In genomic region chr3:69701905-69702304, GRCm38 (mm10) we compare ENCODE assay signal across 15 mouse cellular contexts. TPM values are rescaled to one million over a fixed set of nuclear protein-coding genes. Genes with fewer than 3 reads are reported as not detected.
A peak's percentile ranks its signal among the peaks of the same experiment; 100 is the strongest.
DNase-seq lines count a peak whose midpoint lies in the region; ATAC-seq and TF ChIP-seq lines count a peak whose summit lies in the region.
"Had no signal": no experiment of that assay in that cellular context is flagged by ENCODE, and none has a peak within 500 bp of the region (broad histone marks: within the 10 kb centered on the region; RNA-seq: fewer than 3 reads in every experiment).

No protein-coding gene starts in this region.

- TF ChIP-seq CTCF in layer of hippocampus, adult 2 months (conservative IDR thresholded peaks at IDR 0.05) = peak; percentile 83
- peak in 1 of 2 experiments; percentile 80; a peak in 2 of 4 replicates for TF ChIP-seq CTCF in CH12.LX (conservative IDR thresholded peaks at IDR 0.05 in 1 of 2, IDR thresholded peaks at IDR 0.05 in 1 of 2; ENCODE audit: low read depth in 2 of 2, low read length in 2 of 2)

- H3K27ac ChIP-seq in layer of hippocampus, adult 2 months = no peak overlapping the region
- no peak overlapping the region for H3K27ac ChIP-seq in CH12.LX (ENCODE audit: insufficient read depth, low read depth)
- H3K27ac ChIP-seq: liver, embryonic 14.5 days; neural tube, embryonic 12.5 days had no signal

- H3K36me3 ChIP-seq in CH12.LX (replicated peaks in 1 of 2; ENCODE audit: control insufficient read depth in 1 of 2, insufficient read depth in 1 of 2, low read length in 1 of 2) = no peaks in the 10 kb centered on the region
- H3K36me3 ChIP-seq: neural tube, embryonic 12.5 days had no signal

- peak; percentile 29 for DNase-seq in cerebellum, adult 9-10 months
- DNase-seq in layer of hippocampus, adult 2 months (ENCODE audit: low spot score in 2 of 2) = peak in 1 of 2 experiments; percentile 21
- DNase-seq in layer of hippocampus, postnatal 14 days (ENCODE audit: low spot score in 2 of 2) = no peak
- peak; percentile 54 for DNase-seq in CH12.LX (ENCODE audit: extremely low read depth)
- DNase-seq in induced T-regulatory cell, adult 2 months (ENCODE audit: low read depth) = peak; percentile 63
- DNase-seq in urinary bladder, adult 2 months (ENCODE audit: low spot score) = no peak
- DNase-seq in kidney, postnatal 4 days = no peak
- DNase-seq: adrenal gland, postnatal 10 days; B cell, adult 2 months; gastrocnemius, postnatal 10 days; kidney, adult 11 months; spleen, adult 18-20 months had no signal

- no peak for ATAC-seq in cerebellum, adult (ENCODE audit: insufficient number of reproducible peaks, low FRiP score, low TSS enrichment)

- no peaks in the 10 kb centered on the region for H3K9me3 ChIP-seq in CH12.LX (replicated peaks; ENCODE audit: low read length)
- H3K9me3 ChIP-seq: neural tube, embryonic 12.5 days had no signal

- no peak overlapping the region for H3K4me3 ChIP-seq in layer of hippocampus, adult 2 months
- no peak overlapping the region for H3K4me3 ChIP-seq in CH12.LX (replicated peaks in 1 of 3; ENCODE audit: low read depth in 2 of 3, low read length in 2 of 3, poor library complexity in 1 of 3)
- H3K4me3 ChIP-seq: neural tube, embryonic 12.5 days had no signal

- H3K27me3 ChIP-seq in CH12.LX (replicated peaks) = no peaks in the 10 kb centered on the region
- H3K27me3 ChIP-seq: neural tube, embryonic 12.5 days had no signal

- TF ChIP-seq POLR2A in CH12.LX (IDR thresholded peaks at IDR 0.05; ENCODE audit: low read depth, low read length) = no peak

- H3K9ac ChIP-seq in CH12.LX (ENCODE audit: insufficient read depth, low read depth) = no peak overlapping the region
- H3K9ac ChIP-seq: liver, embryonic 14.5 days; neural tube, embryonic 12.5 days had no signal

- H3K4me1 ChIP-seq in CH12.LX (ENCODE audit: control insufficient read depth in 1 of 2, insufficient read depth in 2 of 2) = peaks cover 7 to 24% of the 10 kb centered on the region in 2 experiments; a peak in 3 of 4 replicates
- H3K4me1 ChIP-seq: neural tube, embryonic 12.5 days had no signal

- no peak overlapping the region for H3K4me2 ChIP-seq in CH12.LX (ENCODE audit: insufficient read depth, low read depth, poor library complexity, severe bottlenecking)
- H3K4me2 ChIP-seq: neural tube, embryonic 12.5 days had no signal

- no peak for TF ChIP-seq EP300 in CH12.LX (IDR thresholded peaks at IDR 0.05; ENCODE audit: low read length)

- no peaks in the 10 kb centered on the region for H3K79me2 ChIP-seq in CH12.LX (replicated peaks; ENCODE audit: control insufficient read depth, extremely low read depth, insufficient read depth, poor library complexity, severe bottlenecking)

- in situ Hi-C loops in CH12.LX (cut with MboI; ENCODE audit: low pct_ligation_motif_present, low pct_unique_long_range_greater_than_20kb, low sequenced_read_pairs) = loop anchor here (10.0 to 25.0 kb wide), 2 partner anchors 217 to 440 kb away; no protein-coding TSS in a partner anchor

- dilution Hi-C loops in CH12.LX (cut with MboI; ENCODE audit: extremely low pct_ligation_motif_present, extremely low pct_unique_long_range_greater_than_20kb, low sequenced_read_pairs) = no loop called here

- TF ChIP-seq RAD21 in CH12.LX (IDR thresholded peaks at IDR 0.05; ENCODE audit: low read depth, low read length) = peak; percentile 89

TF ChIP-seq in CH12.LX, 34 proteins besides CTCF, POLR2A, EP300 and RAD21:
- TF ChIP-seq SMC3 (IDR thresholded peaks at IDR 0.05; ENCODE audit: low read depth, low read length) (peak; percentile 82), ZNF384 (IDR thresholded peaks at IDR 0.05; ENCODE audit: low read depth, low read length) (peak; percentile 86), ZC3H11A (IDR thresholded peaks at IDR 0.05; ENCODE audit: low read depth, low read length) (peak; percentile 48; the same call in 1 of the 2 replicates), JUND (conservative IDR thresholded peaks at IDR 0.05; ENCODE audit: low read depth, low read length) (peak; percentile 67; the same call in 1 of the 2 replicates), NRF1 (IDR thresholded peaks at IDR 0.05; ENCODE audit: low read depth, low read length) (no peak)

RNA-seq across cellular contexts. Expression of gene Nmd3, which starts 19.9 kb away (rescaled TPM):
- total RNA-seq in layer of hippocampus, adult 2 months (2021) = 10 to 100 TPM; 45.0 to 50.0 TPM
- total RNA-seq in layer of hippocampus, postnatal 14 days (2021) = 10 to 100 TPM; 40.3 to 46.0 TPM
- total RNA-seq in CH12.LX (2012; rRNA removed) (154 and 177 TPM in 2 replicates), CH12.LX (2014; rRNA removed) (128 and 161 TPM in 2 replicates)
- 247 and 291 TPM in 2 replicates for polyA plus RNA-seq in CH12.LX (2012; ENCODE audit: insufficient read length, low read depth)
- 29.4 and 35.5 TPM in 2 replicates for polyA plus RNA-seq in urinary bladder, adult 2 months (2012; rRNA removed)

Comparison
In these comparisons a context has a peak if more than half of its experiments do, and no peak if none do; other contexts are left out.
1. DNase-seq: peak in cerebellum, adult 9-10 months (single experiment), CH12.LX (single experiment) and induced T-regulatory cell, adult 2 months (single experiment); none in layer of hippocampus, postnatal 14 days (0 of 2), urinary bladder, adult 2 months (single experiment) and kidney, postnatal 4 days (0 of 2).